Mouse (Mus musculus): ENCODE results near the gene Cstad. TPM values are rescaled to one million over a fixed set of nuclear protein-coding genes. Genes with fewer than 3 reads are reported as not detected.

Cstad gene
- polyA plus RNA-seq, 1 experiment from 2014 or later: 0.47 TPM

GRCm38 (mm10) chr2:30640021-30640481 is 45.2 kb downstream of the Cstad start:
- H3K4me2 ChIP-seq: no peak overlapping the region
- peak; percentile 66 for ATAC-seq (ENCODE audit: low FRiP score)
- H3K4me3 ChIP-seq (replicated peaks): no peak overlapping the region
- peaks cover 52% of the 10 kb centered on the region for H3K4me1 ChIP-seq
- peak overlapping the region; percentile 79 for H3K27ac ChIP-seq
- H3K36me3 ChIP-seq (replicated peaks): no peaks in the 10 kb centered on the region
- H3K27me3 ChIP-seq: no peaks in the 10 kb centered on the region
- 0 out of 2 replicates have a peak overlapping the region, but pooled peaks have one; percentile 29 for H3K9ac ChIP-seq
- H3K9me3 ChIP-seq: no peaks in the 10 kb centered on the region
- 12% methylated on average over 11 of the region's 11 CpGs for WGBS

GRCm38 (mm10) chr2:30642810-30643209 is 48.0 kb downstream of the Cstad start:
- WGBS: 50% methylated on average over 5 of the region's 5 CpGs
- H3K9me3 ChIP-seq: no peaks in the 10 kb centered on the region
- H3K36me3 ChIP-seq (replicated peaks): no peaks in the 10 kb centered on the region
- no peak overlapping the region for H3K4me3 ChIP-seq (replicated peaks)
- H3K27ac ChIP-seq: peak overlapping the region; percentile 61; the same call in 1 of the 2 replicates
- H3K4me2 ChIP-seq: no peak overlapping the region
- H3K4me1 ChIP-seq: peaks cover 69% of the 10 kb centered on the region
- H3K9ac ChIP-seq: 0 out of 2 replicates have a peak overlapping the region, but pooled peaks have one; percentile 21
- H3K27me3 ChIP-seq: no peaks in the 10 kb centered on the region
- ATAC-seq (ENCODE audit: low FRiP score): no peak

GRCm38 (mm10) chr2:30643422-30643821 is 48.6 kb downstream of the Cstad start:
- 0 out of 2 replicates have a peak overlapping the region, but pooled peaks have one; percentile 21 for H3K9ac ChIP-seq
- ATAC-seq (ENCODE audit: low FRiP score): no peak
- H3K9me3 ChIP-seq: no peaks in the 10 kb centered on the region
- no peaks in the 10 kb centered on the region for H3K27me3 ChIP-seq
- H3K4me3 ChIP-seq (replicated peaks): no peak overlapping the region
- no peaks in the 10 kb centered on the region for H3K36me3 ChIP-seq (replicated peaks)
- no peak overlapping the region for H3K4me2 ChIP-seq
- H3K4me1 ChIP-seq: peaks cover 75% of the 10 kb centered on the region
- 80% methylated on average over 7 of the region's 7 CpGs for WGBS
- peak overlapping the region; percentile 61 for H3K27ac ChIP-seq

GRCm38 (mm10) chr2:30646833-30647232 is 52.0 kb downstream of the Cstad start:
- H3K36me3 ChIP-seq (replicated peaks): no peaks in the 10 kb centered on the region
- peak overlapping the region; percentile 51 for H3K4me2 ChIP-seq
- no peaks in the 10 kb centered on the region for H3K27me3 ChIP-seq
- H3K4me3 ChIP-seq (replicated peaks): peak overlapping the region; percentile 15; the same call in 1 of the 2 replicates
- peaks cover 83% of the 10 kb centered on the region for H3K4me1 ChIP-seq
- no peaks in the 10 kb centered on the region for H3K9me3 ChIP-seq
- H3K27ac ChIP-seq: peak overlapping the region; percentile 99
- peak overlapping the region; percentile 57 for H3K9ac ChIP-seq
- ATAC-seq (ENCODE audit: low FRiP score): peak; percentile 75
- WGBS: 9% methylated on average over 5 of the region's 5 CpGs

- Histone ChIP-seq H3K27ac (peak overlapping the region; percentile 99), H3K9me3 (no peaks in the 10 kb centered on the region), H3K4me1 (peaks cover 83% of the 10 kb centered on the region), H3K4me3 (replicated peaks) (peak overlapping the region; percentile 15; the same call in 1 of the 2 replicates), H3K4me2 (peak overlapping the region; percentile 51), H3K36me3 (replicated peaks) (no peaks in the 10 kb centered on the region), H3K27me3 (no peaks in the 10 kb centered on the region), H3K9ac (peak overlapping the region; percentile 57)
- WGBS: 5% methylated on average over 11 of the region's 11 CpGs
- ATAC-seq (ENCODE audit: low FRiP score): peak; percentile 94
Measured at GRCm38 (mm10) chr2:30647303-30647881, 52.6 kb downstream of the Cstad start.

- Histone ChIP-seq H3K27me3 (no peaks in the 10 kb centered on the region), H3K36me3 (replicated peaks) (no peaks in the 10 kb centered on the region), H3K9ac (peak overlapping the region; percentile 30; the same call in 1 of the 2 replicates), H3K9me3 (no peaks in the 10 kb centered on the region), H3K4me2 (peak overlapping the region; percentile 51), H3K4me3 (replicated peaks) (0 out of 2 replicates have a peak overlapping the region, but pooled peaks have one; percentile 5), H3K4me1 (peaks cover 83% of the 10 kb centered on the region), H3K27ac (peak overlapping the region; percentile 99)
- no peak; the same call in 1 of the 2 replicates for ATAC-seq (ENCODE audit: low FRiP score)
- WGBS: 33% methylated on average over 13 of the region's 13 CpGs
Measured at GRCm38 (mm10) chr2:30647882-30648494, 53.1 kb downstream of the Cstad start.

GRCm38 (mm10) chr2:30650249-30650648 is 55.4 kb downstream of the Cstad start:
- no peak overlapping the region for H3K9ac ChIP-seq
- no peaks in the 10 kb centered on the region for H3K27me3 ChIP-seq
- no peak overlapping the region for H3K4me2 ChIP-seq
- H3K27ac ChIP-seq: peak overlapping the region; percentile 83
- H3K4me1 ChIP-seq: peaks cover 89% of the 10 kb centered on the region
- ATAC-seq (ENCODE audit: low FRiP score): no peak
- no peak overlapping the region for H3K4me3 ChIP-seq (replicated peaks)
- no peaks in the 10 kb centered on the region for H3K9me3 ChIP-seq
- 55% methylated on average over 9 of the region's 9 CpGs for WGBS
- H3K36me3 ChIP-seq (replicated peaks): no peaks in the 10 kb centered on the region

- Histone ChIP-seq H3K9ac (no peak overlapping the region), H3K27me3 (no peaks in the 10 kb centered on the region), H3K4me3 (replicated peaks) (no peak overlapping the region), H3K36me3 (replicated peaks) (no peaks in the 10 kb centered on the region), H3K27ac (peak overlapping the region; percentile 95), H3K9me3 (no peaks in the 10 kb centered on the region), H3K4me1 (peaks cover 86% of the 10 kb centered on the region), H3K4me2 (no peak overlapping the region)
- no peak for ATAC-seq (ENCODE audit: low FRiP score)
- 87% methylated on average over 1 of the region's 1 CpGs for WGBS
Measured at GRCm38 (mm10) chr2:30651831-30652230, 57.0 kb downstream of the Cstad start.

- Histone ChIP-seq H3K27me3 (no peaks in the 10 kb centered on the region), H3K9me3 (no peaks in the 10 kb centered on the region), H3K4me1 (peaks cover 86% of the 10 kb centered on the region), H3K4me2 (peak overlapping the region; percentile 27; the same call in 1 of the 2 replicates), H3K27ac (peak overlapping the region; percentile 95), H3K9ac (peak overlapping the region; percentile 45), H3K36me3 (replicated peaks) (no peaks in the 10 kb centered on the region), H3K4me3 (replicated peaks) (no peak overlapping the region)
- peak; percentile 40 for ATAC-seq (ENCODE audit: low FRiP score)
- WGBS: 3% methylated on average over 13 of the region's 13 CpGs
Measured at GRCm38 (mm10) chr2:30652581-30653037, 57.8 kb downstream of the Cstad start.

GRCm38 (mm10) chr2:30653046-30653445 is 58.2 kb downstream of the Cstad start:
- ATAC-seq (ENCODE audit: low FRiP score): no peak
- Histone ChIP-seq H3K36me3 (replicated peaks) (no peaks in the 10 kb centered on the region), H3K4me2 (0 out of 2 replicates have a peak overlapping the region, but pooled peaks have one; percentile 27), H3K27ac (peak overlapping the region; percentile 95), H3K9me3 (no peaks in the 10 kb centered on the region), H3K4me3 (replicated peaks) (no peak overlapping the region), H3K4me1 (peaks cover 86% of the 10 kb centered on the region), H3K27me3 (no peaks in the 10 kb centered on the region), H3K9ac (peak overlapping the region; percentile 45)
- 78% methylated on average over 4 of the region's 4 CpGs for WGBS

- WGBS: 60% methylated on average over 9 of the region's 9 CpGs
- H3K4me3 ChIP-seq (replicated peaks): no peak overlapping the region
- H3K9ac ChIP-seq: no peak overlapping the region
- H3K36me3 ChIP-seq (replicated peaks): no peaks in the 10 kb centered on the region
- H3K27ac ChIP-seq: peak overlapping the region; percentile 56; the same call in 1 of the 2 replicates
- peaks cover 88% of the 10 kb centered on the region for H3K4me1 ChIP-seq
- no peak overlapping the region for H3K4me2 ChIP-seq
- no peak for ATAC-seq (ENCODE audit: low FRiP score)
- H3K27me3 ChIP-seq: no peaks in the 10 kb centered on the region
- H3K9me3 ChIP-seq: no peaks in the 10 kb centered on the region
Measured at GRCm38 (mm10) chr2:30654158-30654557, 59.3 kb downstream of the Cstad start.

GRCm38 (mm10) chr2:30654582-30654981 is 59.7 kb downstream of the Cstad start:
- H3K4me3 ChIP-seq (replicated peaks): no peak overlapping the region
- ATAC-seq (ENCODE audit: low FRiP score): no peak

More at GRCm38 (mm10) chr2:30654582-30654981, 59.7 kb downstream of the Cstad start:
- H3K27ac ChIP-seq: peak overlapping the region; percentile 56
- no peaks in the 10 kb centered on the region for H3K27me3 ChIP-seq
- H3K4me1 ChIP-seq: peaks cover 88% of the 10 kb centered on the region
- no peaks in the 10 kb centered on the region for H3K9me3 ChIP-seq
- WGBS: 85% methylated on average over 6 of the region's 6 CpGs
- H3K4me2 ChIP-seq: no peak overlapping the region
- H3K9ac ChIP-seq: no peak overlapping the region
- no peaks in the 10 kb centered on the region for H3K36me3 ChIP-seq (replicated peaks)
